Mouse (Mus musculus) neural tube, embryonic 12.5 days (tissue): Measurements from ENCODE around the gene Amer3. TPM values are rescaled to one million over a fixed set of nuclear protein-coding genes. Genes with fewer than 3 reads are reported as not detected.
"Not testable (repeated sequence)": the region's sequence is repeated elsewhere in the genome, so short reads cannot be mapped to it uniquely, and the experiment has no call there.

Experiments used
- ATAC-seq: fragments of 200-750 bp; cut with Nextera tagmentation; 2 replicates; pipeline ENCODE4 v1.8.0; 2017; ENCODE audit warnings: low read depth, mild to moderate bottlenecking, moderate TSS enrichment, moderate library complexity; ENCODE audit not compliant: low FRiP score
- H3K27ac ChIP-seq: fragments of 300-500 bp; sonication (generic); 2 replicates; pipeline ENCODE4 v1.5.1; 2016
- H3K27me3 ChIP-seq: fragments of 300-500 bp; sonication (generic); replicated peaks from 2 replicates; pipeline ENCODE4 v1.6.1; 2016; ENCODE audit warnings: mild to moderate bottlenecking
- H3K36me3 ChIP-seq: fragments of 300-500 bp; sonication (generic); 2 replicates; pipeline ENCODE4 v1.6.1; 2016; ENCODE audit warnings: mild to moderate bottlenecking
- H3K4me1 ChIP-seq: fragments of 300-500 bp; sonication (generic); 2 replicates; pipeline ENCODE4 v1.6.1; 2016
- H3K4me2 ChIP-seq: fragments of 300-500 bp; sonication (generic); replicated peaks from 2 replicates; pipeline ENCODE4 v1.6.1; 2016; ENCODE audit warnings: mild to moderate bottlenecking
- H3K4me3 ChIP-seq: fragments of 300-500 bp; sonication (generic); 2 replicates; pipeline ENCODE4 v1.5.1; 2016
- H3K9ac ChIP-seq: fragments of 300-500 bp; sonication (generic); 2 replicates; pipeline ENCODE4 v1.6.1; 2016; ENCODE audit warnings: mild to moderate bottlenecking
- H3K9me3 ChIP-seq: fragments of 300-500 bp; sonication (generic); 2 replicates; pipeline ENCODE4 v1.6.1; 2016; ENCODE audit warnings: mild to moderate bottlenecking
- WGBS: fragments of 180-500 bp; shearing (Covaris S2); methylation state at CpG from one replicate; pipeline ENCODE4 v1.1.7; 2016; 5-methylcytosine and 5-hydroxymethylcytosine counted together
- polyA plus RNA-seq: library from polyadenylated mRNA; unstranded; fragments of >200 nt; fragmentation: Nextera tagmentation; extraction: Ambion mirVana; gene quantifications from 2 replicates; pipeline ENCODE4 v1.2.1, GENCODE M21; 2016

Amer3 gene
- 11.9 and 13.1 TPM in 2 replicates for polyA plus RNA-seq

DNA sequence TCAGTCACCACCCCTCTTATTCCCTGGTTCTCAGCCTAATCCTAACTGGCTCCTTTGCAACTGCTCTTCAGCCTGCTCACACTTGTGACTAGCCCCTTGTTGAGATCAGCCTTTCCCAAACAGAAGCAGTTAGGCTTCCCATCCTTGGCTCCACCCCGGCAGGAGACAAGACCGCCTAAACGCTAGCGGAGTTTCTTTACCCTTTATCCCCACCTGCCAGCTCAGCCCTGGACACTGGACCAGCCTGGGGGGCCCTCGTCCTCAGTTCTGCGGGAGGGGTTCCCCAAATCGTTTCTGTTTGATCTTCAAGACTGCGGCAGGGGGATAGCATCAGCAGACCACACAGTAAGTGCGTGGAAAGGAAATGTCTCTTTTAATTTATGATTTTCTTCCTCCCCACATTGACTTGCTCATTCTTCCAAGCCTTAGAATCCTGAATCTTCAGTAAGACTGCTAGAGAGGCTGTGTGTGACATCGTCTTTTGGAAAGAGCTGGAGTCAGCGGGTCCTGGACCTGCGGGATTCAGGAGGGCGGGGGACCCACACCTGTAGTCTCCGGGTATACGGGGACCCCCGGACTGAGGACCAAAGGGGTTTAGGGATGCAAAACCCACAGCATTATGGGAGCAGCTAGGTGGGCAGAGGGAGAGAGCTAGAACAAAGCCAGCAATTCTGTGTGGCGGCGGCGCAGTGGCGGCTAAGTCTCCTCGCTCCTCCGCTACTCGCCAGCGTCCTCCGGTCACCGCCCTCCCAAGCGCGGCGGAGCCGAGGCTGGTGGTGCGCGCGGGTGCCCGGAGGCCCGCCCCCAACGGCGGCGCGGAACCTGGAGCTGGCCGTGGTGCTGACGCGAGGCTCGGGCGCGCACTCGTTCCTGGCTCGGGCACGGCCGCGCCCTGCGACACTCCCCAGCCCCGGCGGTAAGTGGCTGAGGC is at the start of gene Amer3:
Gene Amer3, plus strand, starts transcription at position 807 of the 931 bp plus-strand sequence.
- peak; percentile 94 for ATAC-seq

GRCm38 (mm10) chr1:34534574-34534973 is 44.9 kb upstream of the Amer3 start:
- not testable (repeated sequence) for H3K27ac ChIP-seq, H3K9me3 ChIP-seq, H3K9ac ChIP-seq, H3K36me3 ChIP-seq, H3K4me1 ChIP-seq, H3K4me3 ChIP-seq, H3K4me2 ChIP-seq, ATAC-seq
- H3K27me3 ChIP-seq = peaks cover 32% of the 10 kb centered on the region
- 61% methylated on average over 3 of the region's 3 CpGs for WGBS

More for the DNA sequence above, at the start of gene Amer3:
- WGBS = under 1% methylated on average over 53 of the region's 53 CpGs
- Histone ChIP-seq H3K4me1 (no peaks in the 10 kb centered on the region; the same call in 1 of the 2 replicates), H3K9ac (peak within 1 kb of the TSS; percentile 57), H3K27ac (peak within 1 kb of the TSS; percentile 66; the same call in 1 of the 2 replicates), H3K9me3 (no peaks in the 10 kb centered on the region), H3K36me3 (no peaks in the 10 kb centered on the region), H3K27me3 (peaks cover 28% of the 10 kb centered on the region), H3K4me3 (peak within 1 kb of the TSS; percentile 39), H3K4me2 (peak within 1 kb of the TSS; percentile 67)

GRCm38 (mm10) chr1:34535043-34535698 is 44.3 kb upstream of the Amer3 start, which contains the start of gene Cfc1:
Cfc1 (plus strand) TSS chr1:34535648.
- 38% methylated on average over 7 of the region's 7 CpGs for WGBS
- H3K4me3 ChIP-seq, H3K27ac ChIP-seq, H3K4me1 ChIP-seq, ATAC-seq, H3K9ac ChIP-seq, H3K36me3 ChIP-seq, H3K9me3 ChIP-seq: not testable (repeated sequence)
- Histone ChIP-seq H3K27me3 (peaks cover 32% of the 10 kb centered on the region), H3K4me2 (peak within 1 kb of the TSS; percentile 39)

DNA sequence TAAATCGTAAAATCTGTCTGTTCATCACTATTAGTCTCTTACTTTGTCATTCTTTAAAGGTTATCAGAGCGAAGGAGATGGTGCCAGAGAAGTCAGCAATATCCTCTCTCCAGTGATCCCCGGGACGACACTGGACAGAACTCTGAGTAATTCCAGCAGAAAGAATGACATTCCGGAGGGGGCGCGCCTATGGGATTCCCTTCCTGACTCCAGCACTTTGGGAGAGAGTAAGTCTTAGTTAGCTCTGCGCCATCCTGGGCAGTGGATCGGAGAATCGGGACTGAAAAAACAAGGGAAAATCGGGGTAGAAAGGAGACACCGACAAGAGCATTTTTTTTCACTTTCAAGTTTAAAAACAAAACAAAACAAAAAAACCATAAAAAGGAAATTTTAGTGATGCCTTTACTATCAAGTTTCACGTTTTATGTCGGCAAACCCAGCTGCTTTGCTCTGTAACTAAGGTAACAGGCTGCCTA is 43.1 kb upstream of the Amer3 start:
- H3K4me1 ChIP-seq = peaks cover 9% of the 10 kb centered on the region
- ATAC-seq = no peak
- under 1% methylated on average over 14 of the region's 14 CpGs for WGBS
- H3K4me2 ChIP-seq = peak overlapping the region; percentile 39
- no peaks in the 10 kb centered on the region for H3K36me3 ChIP-seq
- H3K27ac ChIP-seq = no peak overlapping the region
- peaks cover 32% of the 10 kb centered on the region for H3K27me3 ChIP-seq
- H3K9ac ChIP-seq = no peak overlapping the region
- peak overlapping the region; percentile 7; the same call in 1 of the 2 replicates for H3K4me3 ChIP-seq
- no peaks in the 10 kb centered on the region for H3K9me3 ChIP-seq

- H3K9me3 ChIP-seq = no peaks in the 10 kb centered on the region
- H3K9ac ChIP-seq = no peak overlapping the region
- no peaks in the 10 kb centered on the region for H3K36me3 ChIP-seq
- H3K4me2 ChIP-seq = peak overlapping the region; percentile 39
- ATAC-seq = peak; percentile 44
- no peak overlapping the region for H3K27ac ChIP-seq
- H3K4me1 ChIP-seq = peaks cover 9% of the 10 kb centered on the region
- peak overlapping the region; percentile 7; the same call in 1 of the 2 replicates for H3K4me3 ChIP-seq
- WGBS = 4% methylated on average over 16 of the region's 16 CpGs
- peaks cover 32% of the 10 kb centered on the region for H3K27me3 ChIP-seq
Measured at GRCm38 (mm10) chr1:34536767-34537485, 42.5 kb upstream of the Amer3 start.

- Histone ChIP-seq H3K27me3 (no peaks in the 10 kb centered on the region), H3K9ac (no peak overlapping the region), H3K4me2 (no peak overlapping the region), H3K27ac (no peak overlapping the region), H3K36me3 (no peaks in the 10 kb centered on the region), H3K9me3 (no peaks in the 10 kb centered on the region), H3K4me3 (no peak overlapping the region), H3K4me1 (no peaks in the 10 kb centered on the region)
- 78% methylated on average over 1 of the region's 1 CpGs for WGBS
- no peak for ATAC-seq
Measured at GRCm38 (mm10) chr1:34547074-34547473, 32.4 kb upstream of the Amer3 start.

GRCm38 (mm10) chr1:34553690-34554089 is 25.8 kb upstream of the Amer3 start:
- ATAC-seq = no peak
- Histone ChIP-seq H3K4me2 (no peak overlapping the region), H3K4me3 (no peak overlapping the region), H3K36me3 (no peaks in the 10 kb centered on the region), H3K9ac (no peak overlapping the region), H3K27ac (no peak overlapping the region), H3K9me3 (no peaks in the 10 kb centered on the region), H3K4me1 (no peaks in the 10 kb centered on the region), H3K27me3 (no peaks in the 10 kb centered on the region)
- 78% methylated on average over 1 of the region's 1 CpGs for WGBS

GRCm38 (mm10) chr1:34554275-34554674 is 25.2 kb upstream of the Amer3 start:
- ATAC-seq = no peak
- Histone ChIP-seq H3K27ac (no peak overlapping the region), H3K36me3 (no peaks in the 10 kb centered on the region), H3K9me3 (no peaks in the 10 kb centered on the region), H3K27me3 (no peaks in the 10 kb centered on the region), H3K9ac (no peak overlapping the region), H3K4me1 (no peaks in the 10 kb centered on the region), H3K4me3 (no peak overlapping the region), H3K4me2 (no peak overlapping the region)
- WGBS = 90% methylated on average over 7 of the region's 7 CpGs

DNA sequence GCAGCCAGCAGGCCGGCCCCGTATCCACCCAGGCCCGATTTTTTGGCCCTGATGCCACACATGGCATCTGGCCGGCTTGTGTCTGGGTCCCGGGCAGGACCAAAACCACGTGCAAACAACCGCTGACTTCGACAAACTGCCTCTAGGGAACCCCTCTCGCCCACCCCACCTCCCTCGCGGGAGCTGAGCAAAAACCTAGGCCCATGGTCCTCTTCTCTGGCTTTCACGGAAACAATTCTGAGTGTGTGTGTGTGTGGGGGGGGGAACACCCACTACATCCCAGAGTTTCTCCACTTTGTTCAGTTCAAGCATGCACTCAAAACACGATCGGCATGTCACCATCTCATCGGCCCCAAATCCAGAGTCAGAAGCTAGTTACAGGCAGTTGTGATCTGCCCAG is 18.6 kb upstream of the Amer3 start, which contains the start of gene Prss40:
Gene Prss40, minus strand, starts transcription at position 101 of the 400 bp plus-strand sequence.
- H3K4me2 ChIP-seq = no peak within 1 kb of the TSS
- no peaks in the 10 kb centered on the region for H3K4me1 ChIP-seq
- H3K9me3 ChIP-seq = no peaks in the 10 kb centered on the region
- no peak within 1 kb of the TSS for H3K27ac ChIP-seq
- no peaks in the 10 kb centered on the region for H3K36me3 ChIP-seq
- no peak within 1 kb of the TSS for H3K4me3 ChIP-seq
- ATAC-seq = no peak
- WGBS = 91% methylated on average over 15 of the region's 15 CpGs
- no peaks in the 10 kb centered on the region for H3K27me3 ChIP-seq
- H3K9ac ChIP-seq = no peak within 1 kb of the TSS

- Histone ChIP-seq H3K4me2 (no peak overlapping the region), H3K27me3 (no peaks in the 10 kb centered on the region), H3K4me3 (no peak overlapping the region), H3K36me3 (no peaks in the 10 kb centered on the region), H3K27ac (no peak overlapping the region), H3K9ac (no peak overlapping the region), H3K9me3 (no peaks in the 10 kb centered on the region), H3K4me1 (no peaks in the 10 kb centered on the region)
- 85% methylated on average over 8 of the region's 8 CpGs for WGBS
- ATAC-seq = no peak
Measured at GRCm38 (mm10) chr1:34564383-34565045, 14.9 kb upstream of the Amer3 start.

- Histone ChIP-seq H3K4me1 (no peaks in the 10 kb centered on the region), H3K9ac (no peak overlapping the region), H3K27me3 (no peaks in the 10 kb centered on the region), H3K9me3 (no peaks in the 10 kb centered on the region), H3K4me2 (no peak overlapping the region), H3K27ac (no peak overlapping the region), H3K4me3 (no peak overlapping the region), H3K36me3 (no peaks in the 10 kb centered on the region)
- WGBS = 97% methylated on average over 2 of the region's 2 CpGs
- ATAC-seq = no peak
Measured at GRCm38 (mm10) chr1:34568120-34568519, 11.3 kb upstream of the Amer3 start.
